Mouse (Mus musculus): ENCODE results near the gene Cd2bp2. TPM values are rescaled to one million over a fixed set of nuclear protein-coding genes. Genes with fewer than 3 reads are reported as not detected.
A peak's percentile ranks its signal among the peaks of the same experiment; 100 is the strongest.
"Not testable (repeated sequence)": the region's sequence is repeated elsewhere in the genome, so short reads cannot be mapped to it uniquely, and the experiment has no call there.

The Cd2bp2 gene
- total RNA-seq, 1 experiment from 2014 or later: 59.8 TPM

GRCm38 (mm10) chr7:127196484-127196883 lies 634 bp upstream of the Cd2bp2 start:
- no peak for ATAC-seq (replicated peaks; ENCODE audit: insufficient number of reproducible peaks, low FRiP score, low TSS enrichment, poor library complexity, severe bottlenecking)

DNA sequence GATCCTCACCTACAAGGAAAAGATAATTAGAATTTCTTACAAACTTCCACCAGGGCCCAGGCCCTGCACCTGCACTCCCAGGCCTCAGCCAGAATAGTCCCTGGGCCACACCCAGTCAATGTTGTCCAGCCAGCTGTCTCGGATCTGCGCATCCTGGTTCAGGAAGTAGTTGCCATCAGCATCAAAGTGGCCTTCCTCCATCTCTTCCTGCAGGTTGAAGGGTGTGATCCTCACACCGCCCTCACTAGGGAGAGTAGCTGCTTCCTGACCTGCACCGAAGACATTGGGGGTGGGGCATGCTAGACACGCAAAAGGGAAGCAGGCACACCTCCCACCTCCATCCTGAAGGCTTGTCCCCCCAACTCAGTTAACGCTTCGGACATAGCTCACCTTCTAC lies 1.2 kb downstream of the Cd2bp2 start:
- ATAC-seq (replicated peaks; ENCODE audit: insufficient number of reproducible peaks, low FRiP score, low TSS enrichment, poor library complexity, severe bottlenecking): no peak

GRCm38 (mm10) chr7:127194011-127194632 lies 1.7 kb downstream of the Cd2bp2 start:
- ATAC-seq (replicated peaks; ENCODE audit: insufficient number of reproducible peaks, low FRiP score, low TSS enrichment, poor library complexity, severe bottlenecking): no peak

- ATAC-seq (replicated peaks; ENCODE audit: insufficient number of reproducible peaks, low FRiP score, low TSS enrichment, poor library complexity, severe bottlenecking): no peak
Measured at GRCm38 (mm10) chr7:127192989-127193388, 2.9 kb downstream of the Cd2bp2 start.

DNA sequence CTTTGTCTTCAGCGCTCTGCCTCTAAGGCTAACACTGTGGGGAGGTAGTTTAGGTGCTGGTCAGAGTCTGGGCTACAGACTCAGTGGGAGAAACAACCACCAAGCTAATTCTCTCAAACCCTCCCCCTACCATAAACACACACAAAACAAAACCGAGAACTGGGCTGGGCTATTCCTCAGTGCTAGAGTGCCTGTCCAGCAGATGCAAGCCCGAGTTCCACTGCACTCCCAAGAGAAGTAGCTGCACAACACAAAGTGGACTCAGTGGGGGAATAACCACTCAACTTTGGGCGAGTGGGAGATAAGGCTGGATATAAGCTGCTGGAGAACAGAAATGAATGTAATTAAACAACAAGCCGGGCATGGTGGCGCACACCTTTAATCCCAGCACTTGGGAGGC lies 5.2 kb downstream of the Cd2bp2 start:
- no peak for ATAC-seq (replicated peaks; ENCODE audit: insufficient number of reproducible peaks, low FRiP score, low TSS enrichment, poor library complexity, severe bottlenecking)

GRCm38 (mm10) chr7:127188305-127189276 lies 7.3 kb downstream of the Cd2bp2 start:
- no peak for ATAC-seq (replicated peaks; ENCODE audit: insufficient number of reproducible peaks, low FRiP score, low TSS enrichment, poor library complexity, severe bottlenecking)

GRCm38 (mm10) chr7:127187351-127187750 lies 8.5 kb downstream of the Cd2bp2 start:
- ATAC-seq (replicated peaks; ENCODE audit: insufficient number of reproducible peaks, low FRiP score, low TSS enrichment, poor library complexity, severe bottlenecking): no peak

GRCm38 (mm10) chr7:127185601-127186000 lies 10.2 kb downstream of the Cd2bp2 start:
- ATAC-seq (replicated peaks; ENCODE audit: insufficient number of reproducible peaks, low FRiP score, low TSS enrichment, poor library complexity, severe bottlenecking): no peak

- no peak for ATAC-seq (replicated peaks; ENCODE audit: insufficient number of reproducible peaks, low FRiP score, low TSS enrichment, poor library complexity, severe bottlenecking)
Measured at GRCm38 (mm10) chr7:127184720-127185119, 11.1 kb downstream of the Cd2bp2 start.

GRCm38 (mm10) chr7:127183828-127184227 lies 12.0 kb downstream of the Cd2bp2 start:
- no peak for ATAC-seq (replicated peaks; ENCODE audit: insufficient number of reproducible peaks, low FRiP score, low TSS enrichment, poor library complexity, severe bottlenecking)

GRCm38 (mm10) chr7:127183345-127183744 lies 12.5 kb downstream of the Cd2bp2 start:
- ATAC-seq (replicated peaks; ENCODE audit: insufficient number of reproducible peaks, low FRiP score, low TSS enrichment, poor library complexity, severe bottlenecking): no peak

- ATAC-seq (replicated peaks; ENCODE audit: insufficient number of reproducible peaks, low FRiP score, low TSS enrichment, poor library complexity, severe bottlenecking): not testable (repeated sequence)
Measured at GRCm38 (mm10) chr7:127181724-127182123, 14.1 kb downstream of the Cd2bp2 start.

- ATAC-seq (replicated peaks; ENCODE audit: insufficient number of reproducible peaks, low FRiP score, low TSS enrichment, poor library complexity, severe bottlenecking): peak; percentile 91
Measured at GRCm38 (mm10) chr7:127180783-127181182, 15.1 kb downstream of the Cd2bp2 start.

- ATAC-seq (replicated peaks; ENCODE audit: insufficient number of reproducible peaks, low FRiP score, low TSS enrichment, poor library complexity, severe bottlenecking): no peak
Measured at GRCm38 (mm10) chr7:127176937-127177336, 18.9 kb downstream of the Cd2bp2 start.

DNA sequence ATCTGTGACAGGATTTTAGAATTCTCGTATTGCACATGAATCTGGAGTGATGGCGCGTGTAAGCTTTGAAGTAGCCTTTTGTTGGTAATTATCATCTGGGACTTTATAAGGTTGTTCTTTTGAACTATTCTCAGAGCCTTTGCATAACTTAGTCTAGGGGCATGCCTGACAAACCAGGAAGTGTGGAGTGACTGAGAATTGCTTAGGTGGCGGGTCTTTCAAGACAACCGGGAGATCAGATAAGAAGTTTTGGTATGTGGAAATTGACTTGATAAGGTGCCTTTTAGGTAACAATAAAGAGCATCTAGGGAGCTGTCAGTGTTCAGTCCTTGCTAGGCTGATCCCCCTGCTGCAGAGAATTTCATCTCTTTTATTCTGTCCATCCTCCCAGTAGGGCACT lies 29.3 kb downstream of the Cd2bp2 start:
- no peak for ATAC-seq (replicated peaks; ENCODE audit: insufficient number of reproducible peaks, low FRiP score, low TSS enrichment, poor library complexity, severe bottlenecking)

DNA sequence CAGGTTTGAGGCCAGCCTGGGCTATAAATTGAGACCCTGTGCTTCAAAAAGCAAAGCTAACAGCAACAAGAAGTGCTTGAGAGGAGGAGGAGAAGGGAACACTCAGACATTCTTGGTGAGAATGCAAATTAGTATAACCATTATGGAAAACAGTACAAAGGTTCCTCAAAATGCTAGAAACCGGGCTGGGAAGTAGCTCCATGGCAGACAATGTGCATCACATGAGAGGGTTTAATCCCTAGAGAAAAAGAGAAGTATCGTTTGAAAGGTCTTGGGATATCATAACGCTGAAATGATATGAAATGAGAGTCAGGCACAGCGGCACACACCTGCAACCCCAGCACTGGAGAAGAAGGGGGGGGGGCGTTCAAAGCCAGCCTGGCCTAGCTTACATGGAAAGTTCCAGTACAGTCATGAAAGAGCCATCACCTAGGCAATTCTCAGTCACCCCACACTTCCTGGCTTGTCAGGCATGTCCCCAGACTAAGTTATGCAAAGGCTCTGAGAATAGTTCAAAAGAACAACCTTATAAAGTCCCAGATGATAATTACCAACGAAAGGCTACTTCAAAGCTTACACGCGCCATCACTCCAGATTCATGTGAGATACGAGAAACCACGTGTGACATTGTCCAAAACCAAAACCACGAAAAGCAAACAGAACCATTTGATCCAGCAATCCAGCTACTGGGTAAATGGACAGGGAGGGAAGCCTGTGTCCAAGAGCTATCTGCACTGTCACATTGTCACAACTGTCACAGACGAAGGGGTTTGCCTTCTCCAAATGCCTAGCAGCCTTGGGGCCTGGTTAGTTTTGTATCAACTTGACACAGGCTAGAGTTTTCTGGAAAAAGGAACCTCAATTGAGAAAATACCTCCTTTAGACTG lies 30.0 kb downstream of the Cd2bp2 start:
- ATAC-seq (replicated peaks; ENCODE audit: insufficient number of reproducible peaks, low FRiP score, low TSS enrichment, poor library complexity, severe bottlenecking): peak; percentile 59

GRCm38 (mm10) chr7:127164002-127164401 lies 31.8 kb downstream of the Cd2bp2 start:
- peak; percentile 54; the same call in 1 of the 2 replicates for ATAC-seq (replicated peaks; ENCODE audit: insufficient number of reproducible peaks, low FRiP score, low TSS enrichment, poor library complexity, severe bottlenecking)

- ATAC-seq (replicated peaks; ENCODE audit: insufficient number of reproducible peaks, low FRiP score, low TSS enrichment, poor library complexity, severe bottlenecking): peak; percentile 45; the same call in 1 of the 2 replicates
Measured at GRCm38 (mm10) chr7:127162546-127162945, 33.3 kb downstream of the Cd2bp2 start.

GRCm38 (mm10) chr7:127157548-127157947 lies 38.3 kb downstream of the Cd2bp2 start:
- no peak for ATAC-seq (replicated peaks; ENCODE audit: insufficient number of reproducible peaks, low FRiP score, low TSS enrichment, poor library complexity, severe bottlenecking)
